Mouse (Mus musculus): Measurements from ENCODE around the gene Depdc1b.

DNA sequence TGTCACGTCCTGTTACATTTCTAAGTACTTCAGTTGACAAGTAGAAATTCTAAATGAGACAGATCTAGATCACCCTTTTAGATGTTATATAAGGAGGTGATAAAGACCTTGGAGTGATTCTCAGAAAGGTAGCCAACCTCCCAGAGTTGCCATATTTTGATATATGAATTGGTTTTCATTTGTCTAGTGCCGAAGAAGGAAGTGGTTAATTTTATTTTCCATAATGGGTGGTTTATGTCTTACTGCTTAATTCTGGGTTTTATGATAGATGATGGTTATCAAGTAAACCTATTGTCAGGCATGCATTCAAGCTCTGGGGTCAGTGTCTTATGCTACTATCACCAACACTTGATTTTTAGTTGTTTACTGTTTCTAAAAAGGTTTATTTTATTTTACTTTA, 135.0 kb downstream of the Depdc1b start:
- no peak for TF ChIP-seq GATA1 (IDR thresholded peaks at IDR 0.05; ENCODE audit: low read depth, low read length)
- TF ChIP-seq CTCF (IDR thresholded peaks at IDR 0.05 in 2 of 3, conservative IDR thresholded peaks at IDR 0.05 in 1 of 3; ENCODE audit: control insufficient read depth in 1 of 3, insufficient read depth in 1 of 3, low read depth in 2 of 3, low read length in 3 of 3, poor library complexity in 1 of 3, severe bottlenecking in 1 of 3) = no peak
- TF ChIP-seq ZNF384 (IDR thresholded peaks at IDR 0.05; ENCODE audit: low read depth, low read length) = no peak
- TF ChIP-seq POLR2A (IDR thresholded peaks at IDR 0.05; ENCODE audit: control insufficient read depth in 1 of 2, insufficient read depth in 1 of 2, low read depth in 1 of 2, low read length in 2 of 2, poor library complexity in 1 of 2) = no peak
- TF ChIP-seq EP300 (IDR thresholded peaks at IDR 0.05; ENCODE audit: low read depth in 1 of 2, low read length in 2 of 2) = no peak
- no peak for TF ChIP-seq TAL1 (IDR thresholded peaks at IDR 0.05; ENCODE audit: low read length)
- no peak for TF ChIP-seq ZMIZ1 (IDR thresholded peaks at IDR 0.05; ENCODE audit: low read depth, low read length)
- TF ChIP-seq TCF12 (IDR thresholded peaks at IDR 0.05; ENCODE audit: low read depth, low read length) = no peak

All from MEL (cell line).